Mouse (Mus musculus) spleen, postnatal 36 days (tissue): ENCODE results near the gene Agk.

Experiments used
- DNase-seq, 2 experiments: peaks; one replicate each; pipeline ENCODE4 v3.0.0; 2022; ENCODE audit warnings: low spot score in 2 of 2, mixed read lengths in 1 of 2

Gene Agk

GRCm38 (mm10) chr6:40324897-40325841, at the start of gene Agk:
Agk (plus strand) TSS chr6:40325172.
- peak; percentile 62 to 66 for DNase-seq

GRCm38 (mm10) chr6:40300707-40301106, 24.3 kb upstream of the Agk start:
- no peak for DNase-seq

- no peak for DNase-seq
Observed at GRCm38 (mm10) chr6:40303379-40303778, 21.6 kb upstream of the Agk start.

GRCm38 (mm10) chr6:40304972-40305371, 20.0 kb upstream of the Agk start:
- DNase-seq: no peak

- no peak for DNase-seq
Observed at GRCm38 (mm10) chr6:40326341-40326740, 1.4 kb downstream of the Agk start.

GRCm38 (mm10) chr6:40333497-40333896, 8.5 kb downstream of the Agk start:
- DNase-seq: no peak

- no peak for DNase-seq
Observed at GRCm38 (mm10) chr6:40336735-40337731, 12.1 kb downstream of the Agk start.

GRCm38 (mm10) chr6:40346959-40347771, 22.2 kb downstream of the Agk start:
- DNase-seq: no peak

- DNase-seq: no peak
Observed at GRCm38 (mm10) chr6:40347772-40348111, 22.8 kb downstream of the Agk start.

- DNase-seq: no peak
Observed at GRCm38 (mm10) chr6:40350041-40350440, 25.1 kb downstream of the Agk start.

- no peak for DNase-seq
Observed at GRCm38 (mm10) chr6:40350856-40351255, 25.9 kb downstream of the Agk start.

- no peak for DNase-seq
Observed at GRCm38 (mm10) chr6:40353360-40353759, 28.4 kb downstream of the Agk start.

- no peak for DNase-seq
Observed at GRCm38 (mm10) chr6:40371031-40371430, 46.1 kb downstream of the Agk start.

GRCm38 (mm10) chr6:40380181-40380580, 55.2 kb downstream of the Agk start:
- no peak for DNase-seq

- DNase-seq: no peak
Observed at GRCm38 (mm10) chr6:40381908-40382307, 56.9 kb downstream of the Agk start.

- no peak for DNase-seq
Observed at GRCm38 (mm10) chr6:40385682-40386081, 60.7 kb downstream of the Agk start.

- no peak for DNase-seq
Observed at GRCm38 (mm10) chr6:40388660-40389059, 63.7 kb downstream of the Agk start.

- no peak for DNase-seq
Observed at GRCm38 (mm10) chr6:40390975-40391374, 66.0 kb downstream of the Agk start.

GRCm38 (mm10) chr6:40393213-40393612, 68.2 kb downstream of the Agk start:
- DNase-seq: no peak

GRCm38 (mm10) chr6:40402031-40402430, 77.1 kb downstream of the Agk start:
- DNase-seq: no peak

GRCm38 (mm10) chr6:40403640-40404285, 78.8 kb downstream of the Agk start:
- no peak for DNase-seq
